Mouse (Mus musculus) urinary bladder, adult 18-20 months (tissue): ENCODE results near the gene Ergic1.
A peak's percentile ranks its signal among the peaks of the same experiment; 100 is the strongest.

Source experiments
- DNase-seq, 2 experiments: peaks; one replicate each; pipeline ENCODE4 v3.0.0; 2022; ENCODE audit warnings: low spot score in 2 of 2, mixed read lengths in 2 of 2

The Ergic1 gene

GRCm38 (mm10) chr17:26600913-26601447, 39.7 kb downstream of the Ergic1 start:
- no peak for DNase-seq

GRCm38 (mm10) chr17:26601514-26601913, 40.2 kb downstream of the Ergic1 start:
- no peak for DNase-seq

GRCm38 (mm10) chr17:26601926-26602325, 40.6 kb downstream of the Ergic1 start:
- DNase-seq = no peak

GRCm38 (mm10) chr17:26602371-26602885, 41.1 kb downstream of the Ergic1 start:
- DNase-seq = peak in 1 of 2 experiments; percentile 74

GRCm38 (mm10) chr17:26603311-26603710, 42.0 kb downstream of the Ergic1 start:
- no peak for DNase-seq

- DNase-seq = peak in 1 of 2 experiments; percentile 56
These were observed 44.3 kb downstream of the Ergic1 start for GRCm38 (mm10) chr17:26605636-26606035.

- DNase-seq = no peak
These were observed 45.2 kb downstream of the Ergic1 start for GRCm38 (mm10) chr17:26606516-26606915.

GRCm38 (mm10) chr17:26608348-26608747, 47.1 kb downstream of the Ergic1 start:
- no peak for DNase-seq

GRCm38 (mm10) chr17:26608877-26609276, 47.6 kb downstream of the Ergic1 start:
- DNase-seq = no peak

- no peak for DNase-seq
These were observed 48.5 kb downstream of the Ergic1 start for GRCm38 (mm10) chr17:26609820-26610219.

GRCm38 (mm10) chr17:26611328-26611727, 50.0 kb downstream of the Ergic1 start:
- DNase-seq = no peak

GRCm38 (mm10) chr17:26611918-26612317, 50.6 kb downstream of the Ergic1 start:
- no peak for DNase-seq

GRCm38 (mm10) chr17:26614286-26614685, 53.0 kb downstream of the Ergic1 start:
- DNase-seq = no peak

GRCm38 (mm10) chr17:26614708-26615486, 53.6 kb downstream of the Ergic1 start:
- no peak for DNase-seq

- DNase-seq = peak in 1 of 2 experiments; percentile 74
These were observed 55.4 kb downstream of the Ergic1 start for GRCm38 (mm10) chr17:26616696-26617095.

- DNase-seq = no peak
These were observed 57.2 kb downstream of the Ergic1 start for GRCm38 (mm10) chr17:26618498-26618897.

GRCm38 (mm10) chr17:26619577-26619976, 58.3 kb downstream of the Ergic1 start:
- no peak for DNase-seq

- DNase-seq = no peak
These were observed 59.0 kb downstream of the Ergic1 start for GRCm38 (mm10) chr17:26620292-26620691.

GRCm38 (mm10) chr17:26620786-26621766, 59.8 kb downstream of the Ergic1 start:
- peak in 1 of 2 experiments; percentile 56 for DNase-seq

GRCm38 (mm10) chr17:26621912-26622311, 60.6 kb downstream of the Ergic1 start:
- DNase-seq = no peak

- no peak for DNase-seq
These were observed 62.7 kb downstream of the Ergic1 start for GRCm38 (mm10) chr17:26623991-26624390.

- no peak for DNase-seq
These were observed 63.7 kb downstream of the Ergic1 start for GRCm38 (mm10) chr17:26624999-26625398.
